Mouse (Mus musculus) hindbrain, embryonic 13.5 days (tissue): ENCODE results near the gene Hoxd4. TPM values are rescaled to one million over a fixed set of nuclear protein-coding genes. Genes with fewer than 3 reads are reported as not detected.

Experiments used
- ATAC-seq: fragments of 200-750 bp; cut with Nextera tagmentation; 2 replicates; pipeline ENCODE4 v1.8.0; 2017; ENCODE audit warnings: moderate TSS enrichment; ENCODE audit not compliant: low FRiP score
- H3K27ac ChIP-seq: fragments of 300-500 bp; sonication (generic); 2 replicates; pipeline ENCODE4 v1.5.1; 2015; ENCODE audit warnings: inconsistent platforms, mild to moderate bottlenecking, moderate library complexity
- H3K27me3 ChIP-seq: fragments of 300-500 bp; sonication (generic); 2 replicates; pipeline ENCODE4 v1.6.1; 2015; ENCODE audit warnings: mild to moderate bottlenecking, inconsistent platforms
- H3K36me3 ChIP-seq: fragments of 300-500 bp; sonication (generic); 2 replicates; pipeline ENCODE4 v1.6.1; 2015; ENCODE audit warnings: mild to moderate bottlenecking, inconsistent platforms
- H3K4me1 ChIP-seq: fragments of 300-500 bp; sonication (generic); replicated peaks from 2 replicates; pipeline ENCODE4 v1.6.1; 2015; ENCODE audit warnings: inconsistent platforms
- H3K4me2 ChIP-seq: fragments of 300-500 bp; sonication (generic); 2 replicates; pipeline ENCODE4 v1.6.1; 2015; ENCODE audit warnings: inconsistent platforms, mild to moderate bottlenecking, moderate library complexity
- H3K4me3 ChIP-seq: fragments of 300-500 bp; sonication (generic); 2 replicates; pipeline ENCODE4 v1.5.1; 2015; ENCODE audit warnings: mild to moderate bottlenecking, inconsistent platforms
- H3K9ac ChIP-seq: fragments of 300-500 bp; sonication (generic); 2 replicates; pipeline ENCODE4 v1.6.1; 2015; ENCODE audit warnings: mild to moderate bottlenecking, inconsistent platforms
- H3K9me3 ChIP-seq: fragments of 300-500 bp; sonication (generic); 2 replicates; pipeline ENCODE4 v1.6.1; 2016; ENCODE audit warnings: inconsistent platforms
- WGBS: fragments of 180-500 bp; shearing (Covaris S2); methylation state at CpG from one replicate; pipeline ENCODE4 v1.1.7; 2015; 5-methylcytosine and 5-hydroxymethylcytosine counted together
- polyA plus RNA-seq: library from polyadenylated mRNA; unstranded; fragments of >200 nt; fragmentation: Nextera tagmentation; extraction: Ambion mirVana; gene quantifications from 2 replicates; pipeline ENCODE4 v1.2.1, GENCODE M21; 2015

Gene Hoxd4
- 4.1 and 4.2 TPM in 2 replicates for polyA plus RNA-seq

- H3K9ac ChIP-seq = peak within 1 kb of the TSS; percentile 70
Observed at GRCm38 (mm10) chr2:74711721-74712621, at the start of gene Hoxd4, which contains the start of gene Hoxd3. Hoxd4 (plus strand) TSS chr2:74711929. Hoxd3 (plus strand) TSS chr2:74711927.

GRCm38 (mm10) chr2:74663291-74663925 lies 48.3 kb upstream of the Hoxd4 start:
- Histone ChIP-seq H3K4me1 (peaks cover 13% of the 10 kb centered on the region), H3K4me3 (no peak overlapping the region), H3K36me3 (no peaks in the 10 kb centered on the region), H3K9ac (no peak overlapping the region), H3K9me3 (no peaks in the 10 kb centered on the region), H3K27me3 (peaks cover 99% of the 10 kb centered on the region), H3K4me2 (no peak overlapping the region), H3K27ac (no peak overlapping the region)
- no peak for ATAC-seq
- 4% methylated on average over 18 of the region's 18 CpGs for WGBS

More at GRCm38 (mm10) chr2:74711721-74712621, at the start of gene Hoxd4, which contains the start of gene Hoxd3:
- WGBS = under 1% methylated on average over 65 of the region's 65 CpGs
- H3K36me3 ChIP-seq = no peaks in the 10 kb centered on the region
- H3K27ac ChIP-seq = peak within 1 kb of the TSS; percentile 84
- peak within 1 kb of the TSS; percentile 38 for H3K4me2 ChIP-seq
- peak; percentile 19; the same call in 1 of the 2 replicates for ATAC-seq
- H3K27me3 ChIP-seq = peaks cover 96% of the 10 kb centered on the region
- peaks cover 10% of the 10 kb centered on the region for H3K4me1 ChIP-seq
- H3K4me3 ChIP-seq = peak within 1 kb of the TSS; percentile 40
- no peaks in the 10 kb centered on the region for H3K9me3 ChIP-seq

- no peak overlapping the region for H3K4me3 ChIP-seq
- H3K4me1 ChIP-seq = peaks cover 11% of the 10 kb centered on the region
- H3K27ac ChIP-seq = no peak overlapping the region
- H3K36me3 ChIP-seq = no peaks in the 10 kb centered on the region
- H3K9ac ChIP-seq = no peak overlapping the region
- no peak for ATAC-seq
- H3K4me2 ChIP-seq = no peak overlapping the region
- WGBS = 3% methylated on average over 7 of the region's 7 CpGs
- no peaks in the 10 kb centered on the region for H3K9me3 ChIP-seq
- H3K27me3 ChIP-seq = peaks cover 99% of the 10 kb centered on the region
Observed at GRCm38 (mm10) chr2:74666411-74666810, 45.3 kb upstream of the Hoxd4 start.

GRCm38 (mm10) chr2:74667191-74667841 lies 44.4 kb upstream of the Hoxd4 start:
- no peak overlapping the region for H3K4me2 ChIP-seq
- no peaks in the 10 kb centered on the region for H3K9me3 ChIP-seq
- H3K4me1 ChIP-seq = peaks cover 7% of the 10 kb centered on the region
- 1% methylated on average over 36 of the region's 36 CpGs for WGBS
- peaks cover 99% of the 10 kb centered on the region for H3K27me3 ChIP-seq
- H3K4me3 ChIP-seq = no peak overlapping the region
- no peak for ATAC-seq
- no peak overlapping the region for H3K27ac ChIP-seq
- no peaks in the 10 kb centered on the region for H3K36me3 ChIP-seq
- no peak overlapping the region for H3K9ac ChIP-seq

GRCm38 (mm10) chr2:74667842-74668357 lies 43.8 kb upstream of the Hoxd4 start, which contains the start of gene Hoxd13:
Hoxd13 (plus strand) TSS chr2:74668310.
- 0% methylated on average over 27 of the region's 51 CpGs for WGBS
- H3K36me3 ChIP-seq = no peaks in the 10 kb centered on the region
- peak within 1 kb of the TSS; percentile 43 for H3K4me2 ChIP-seq
- peak within 1 kb of the TSS; percentile 25 for H3K4me3 ChIP-seq
- no peak within 1 kb of the TSS for H3K9ac ChIP-seq
- peaks cover 11% of the 10 kb centered on the region for H3K4me1 ChIP-seq
- no peak within 1 kb of the TSS for H3K27ac ChIP-seq
- H3K27me3 ChIP-seq = peaks cover 99% of the 10 kb centered on the region
- ATAC-seq = no peak
- no peaks in the 10 kb centered on the region for H3K9me3 ChIP-seq

- WGBS = 0% methylated on average over 64 of the region's 74 CpGs
- no peak for ATAC-seq
- Histone ChIP-seq H3K4me3 (peak overlapping the region; percentile 25), H3K27ac (no peak overlapping the region), H3K4me2 (peak overlapping the region; percentile 43), H3K4me1 (peaks cover 12% of the 10 kb centered on the region), H3K27me3 (peaks cover 99% of the 10 kb centered on the region), H3K9me3 (no peaks in the 10 kb centered on the region), H3K36me3 (no peaks in the 10 kb centered on the region), H3K9ac (no peak overlapping the region)
Observed at GRCm38 (mm10) chr2:74668370-74669229, 43.1 kb upstream of the Hoxd4 start.

GRCm38 (mm10) chr2:74669230-74669578 lies 42.5 kb upstream of the Hoxd4 start:
- H3K4me3 ChIP-seq = no peak overlapping the region
- no peak overlapping the region for H3K9ac ChIP-seq
- no peak for ATAC-seq
- peaks cover 12% of the 10 kb centered on the region for H3K4me1 ChIP-seq
- no peak overlapping the region for H3K27ac ChIP-seq
- no peak overlapping the region for H3K4me2 ChIP-seq
- WGBS = 2% methylated on average over 3 of the region's 3 CpGs
- H3K27me3 ChIP-seq = peaks cover 99% of the 10 kb centered on the region
- H3K36me3 ChIP-seq = no peaks in the 10 kb centered on the region
- no peaks in the 10 kb centered on the region for H3K9me3 ChIP-seq

- Histone ChIP-seq H3K9ac (no peak overlapping the region), H3K4me1 (peaks cover 12% of the 10 kb centered on the region), H3K4me3 (no peak overlapping the region), H3K27me3 (peaks cover 99% of the 10 kb centered on the region), H3K36me3 (no peaks in the 10 kb centered on the region), H3K9me3 (no peaks in the 10 kb centered on the region), H3K27ac (no peak overlapping the region), H3K4me2 (no peak overlapping the region)
- 2% methylated on average over 14 of the region's 14 CpGs for WGBS
- no peak for ATAC-seq
Observed at GRCm38 (mm10) chr2:74669650-74670235, 42.0 kb upstream of the Hoxd4 start.

- peaks cover 12% of the 10 kb centered on the region for H3K4me1 ChIP-seq
- 2% methylated on average over 3 of the region's 3 CpGs for WGBS
- ATAC-seq = no peak
Observed at GRCm38 (mm10) chr2:74670632-74671188, 41.0 kb upstream of the Hoxd4 start.

GRCm38 (mm10) chr2:74671847-74672246 lies 39.9 kb upstream of the Hoxd4 start:
- H3K4me3 ChIP-seq = no peak overlapping the region
- peaks cover 12% of the 10 kb centered on the region for H3K4me1 ChIP-seq
- H3K27me3 ChIP-seq = peaks cover 100% of the 10 kb centered on the region
- H3K9me3 ChIP-seq = no peaks in the 10 kb centered on the region
- no peak overlapping the region for H3K9ac ChIP-seq
- H3K27ac ChIP-seq = no peak overlapping the region
- no peak for ATAC-seq
- 5% methylated on average over 5 of the region's 5 CpGs for WGBS
- no peak overlapping the region for H3K4me2 ChIP-seq
- no peaks in the 10 kb centered on the region for H3K36me3 ChIP-seq

More at GRCm38 (mm10) chr2:74670632-74671188, 41.0 kb upstream of the Hoxd4 start:
- H3K27me3 ChIP-seq = peaks cover 99% of the 10 kb centered on the region
- H3K4me3 ChIP-seq = no peak overlapping the region
- no peak overlapping the region for H3K27ac ChIP-seq
- no peak overlapping the region for H3K4me2 ChIP-seq
- no peak overlapping the region for H3K9ac ChIP-seq
- no peaks in the 10 kb centered on the region for H3K9me3 ChIP-seq
- H3K36me3 ChIP-seq = no peaks in the 10 kb centered on the region
